Mouse (Mus musculus): Measurements from ENCODE around the gene Dstyk.
A peak's percentile ranks its signal among the peaks of the same experiment; 100 is the strongest.

Dstyk gene

DNA sequence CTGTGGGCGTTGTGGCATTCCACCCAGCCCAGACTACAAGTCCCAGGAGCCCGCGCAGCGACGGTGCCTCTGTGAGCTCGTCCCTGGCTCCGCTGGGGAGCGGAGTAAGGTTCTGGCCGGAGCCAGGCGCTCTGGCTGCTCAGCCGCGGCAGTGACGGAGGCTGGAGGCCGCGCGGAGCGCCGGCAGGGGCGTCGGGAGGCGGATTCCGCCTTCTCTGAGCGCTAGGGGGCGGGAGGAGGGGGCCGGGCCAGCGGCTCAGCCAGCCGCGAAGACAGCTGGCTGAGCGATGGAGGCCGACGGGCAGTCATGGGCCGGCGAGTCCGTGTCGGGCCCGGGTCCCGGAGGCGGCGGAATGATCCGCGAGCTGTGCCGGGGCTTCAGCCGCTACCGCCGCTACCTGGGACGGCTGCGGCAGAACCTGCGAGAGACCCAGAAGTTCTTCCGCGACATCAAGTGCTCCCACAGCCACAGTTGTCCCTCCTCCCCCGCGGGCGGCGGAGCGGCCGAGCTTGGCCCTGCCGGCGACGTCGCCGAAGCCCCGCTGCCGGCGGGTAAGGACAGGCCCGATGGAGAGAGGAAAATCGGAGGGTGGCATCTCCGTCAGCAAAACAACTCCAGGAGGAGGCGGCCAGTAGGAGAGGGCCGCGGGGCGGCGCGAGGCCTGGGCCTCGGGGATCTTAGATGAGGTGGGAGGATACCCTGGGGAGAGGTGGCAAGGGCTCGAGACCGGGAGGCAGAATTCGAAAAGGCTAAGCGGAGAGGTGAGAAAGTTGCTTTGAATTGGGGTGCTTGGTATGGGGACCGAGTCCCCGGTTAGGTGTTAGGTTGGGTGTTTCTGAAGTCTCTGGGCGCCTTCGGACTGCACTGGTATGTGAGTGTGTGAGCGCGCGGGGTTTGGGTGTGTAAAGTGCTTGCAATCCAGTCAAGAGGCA is at the start of gene Dstyk:
TSS of gene Dstyk (plus strand) at position 237 of the 933 bp plus-strand sequence.
- peak; percentile 89 to 94 for DNase-seq (ENCODE audit: low spot score in 2 of 2)

DNA sequence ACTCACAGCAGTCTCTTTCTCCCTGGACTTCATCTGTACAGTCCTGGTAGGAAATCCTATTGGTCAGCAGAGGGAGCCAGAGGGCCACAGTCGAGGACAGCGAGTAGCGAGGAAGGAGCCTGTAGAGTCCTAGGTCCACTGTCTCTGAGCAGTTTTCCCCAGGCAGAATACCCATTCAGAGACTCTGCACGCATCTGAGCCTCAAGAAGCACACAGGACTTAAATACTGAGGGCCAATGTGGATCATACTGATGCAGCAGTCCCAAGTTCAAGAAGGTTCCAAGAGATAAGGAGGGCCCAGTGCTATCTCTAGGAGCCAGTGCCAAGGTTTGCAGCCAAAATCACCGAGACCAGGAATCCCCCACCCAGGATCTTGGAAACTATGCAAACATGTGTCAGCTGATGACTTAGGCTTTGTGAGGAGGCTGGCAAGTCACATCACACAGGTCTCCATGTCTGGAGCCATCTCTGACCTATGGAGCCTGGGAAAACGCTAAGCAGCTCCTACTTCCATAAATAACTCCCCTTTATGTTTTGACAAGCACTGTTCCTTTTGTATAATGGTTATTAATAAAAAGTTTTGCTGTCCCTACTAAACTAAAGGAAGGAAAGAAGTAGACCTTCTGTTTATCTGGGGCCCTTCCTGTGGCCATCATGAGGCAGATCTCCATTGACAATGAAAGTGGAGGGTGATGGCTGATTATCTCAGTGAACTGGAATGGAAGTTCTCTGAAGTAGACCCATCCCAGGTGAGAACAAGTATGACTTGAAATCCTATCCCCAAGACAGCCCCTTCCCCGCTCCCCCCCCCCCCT is 49.5 kb upstream of the Dstyk start:
- DNase-seq (ENCODE audit: low spot score in 2 of 2) = peak; percentile 85 to 93

DNA sequence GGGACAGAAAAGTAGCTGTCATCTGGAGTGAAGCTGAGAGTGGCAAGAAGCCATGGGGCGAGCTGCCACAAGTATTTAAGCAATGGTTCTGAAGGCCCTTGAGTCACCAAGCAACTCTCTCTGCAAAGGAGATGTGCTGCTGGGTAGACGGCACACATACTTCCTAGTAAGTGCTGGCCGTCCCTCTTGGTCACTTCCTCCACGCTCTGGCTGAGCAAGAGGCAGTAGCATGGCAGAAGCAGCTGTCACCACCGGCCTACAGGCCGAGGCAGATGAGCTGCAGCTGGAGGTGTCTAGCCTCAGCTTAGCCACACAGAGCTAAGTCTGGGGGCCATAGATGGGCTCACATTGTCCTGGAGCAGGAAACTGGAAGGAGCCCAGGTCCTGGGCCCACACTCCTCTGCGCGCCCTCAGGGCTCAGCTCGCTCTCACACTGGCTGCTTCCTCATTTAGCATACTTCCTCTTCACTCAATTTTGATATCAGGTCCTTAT is 46.6 kb upstream of the Dstyk start:
- DNase-seq (ENCODE audit: low spot score in 2 of 2) = peak in 1 of 2 experiments; percentile 65

DNA sequence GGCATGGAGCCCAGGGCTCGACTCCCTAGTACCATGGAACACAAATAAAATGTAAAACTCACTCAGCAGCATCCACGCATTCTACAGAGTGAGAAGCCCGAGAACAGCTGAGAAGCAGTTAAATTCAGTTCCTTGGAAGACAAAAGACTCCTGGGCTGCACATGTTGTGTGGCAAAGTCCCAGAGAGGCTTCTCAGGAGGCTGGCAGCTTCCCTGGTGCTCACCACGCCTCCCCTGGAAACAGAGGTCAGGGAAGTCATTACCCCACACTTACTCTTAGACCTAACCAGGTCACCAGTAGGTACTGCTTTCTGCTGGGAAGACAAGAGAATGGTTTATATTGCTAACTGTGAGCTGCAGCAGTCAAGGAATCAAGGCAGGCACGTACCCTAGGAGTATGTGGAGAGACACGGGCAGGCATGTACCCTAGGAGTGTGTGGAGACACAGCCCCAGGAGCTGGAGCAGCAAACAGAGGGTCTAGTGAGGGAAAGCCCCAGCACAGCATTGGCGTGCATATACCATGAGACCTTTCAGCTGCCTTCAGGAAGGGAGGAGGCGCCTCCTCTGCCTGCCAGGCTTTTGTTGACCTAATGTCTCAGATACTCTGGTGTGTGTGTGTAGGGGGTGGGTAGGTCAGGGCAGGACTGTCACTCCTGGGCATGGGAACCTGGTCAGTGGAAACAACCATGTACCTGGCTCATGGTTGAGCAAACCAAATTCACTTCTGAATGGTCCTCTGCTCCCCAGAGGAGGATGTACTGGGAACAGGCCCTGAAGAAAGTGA is 45.9 kb upstream of the Dstyk start:
- no peak for DNase-seq (ENCODE audit: low spot score in 2 of 2)

DNA sequence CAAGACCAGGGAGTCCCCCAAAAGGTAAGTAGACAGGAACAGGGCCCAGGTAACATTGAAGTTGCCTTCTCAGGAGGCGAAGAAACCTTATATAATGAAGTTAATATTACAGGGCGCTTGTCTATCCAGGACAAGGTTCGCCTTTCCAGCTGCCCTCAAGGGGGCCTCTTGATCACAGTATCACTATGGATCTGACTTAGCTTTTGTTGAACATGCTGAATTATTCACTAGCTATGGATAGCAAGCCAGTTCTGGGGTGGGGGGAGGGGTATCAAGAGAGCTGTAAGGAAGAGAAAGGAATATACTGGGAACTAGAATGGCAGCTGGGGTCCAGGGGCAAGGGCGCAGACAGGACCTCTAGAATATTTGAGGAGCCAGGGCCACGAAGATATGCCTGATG is 45.0 kb upstream of the Dstyk start:
- DNase-seq (ENCODE audit: low spot score in 2 of 2) = no peak

DNA sequence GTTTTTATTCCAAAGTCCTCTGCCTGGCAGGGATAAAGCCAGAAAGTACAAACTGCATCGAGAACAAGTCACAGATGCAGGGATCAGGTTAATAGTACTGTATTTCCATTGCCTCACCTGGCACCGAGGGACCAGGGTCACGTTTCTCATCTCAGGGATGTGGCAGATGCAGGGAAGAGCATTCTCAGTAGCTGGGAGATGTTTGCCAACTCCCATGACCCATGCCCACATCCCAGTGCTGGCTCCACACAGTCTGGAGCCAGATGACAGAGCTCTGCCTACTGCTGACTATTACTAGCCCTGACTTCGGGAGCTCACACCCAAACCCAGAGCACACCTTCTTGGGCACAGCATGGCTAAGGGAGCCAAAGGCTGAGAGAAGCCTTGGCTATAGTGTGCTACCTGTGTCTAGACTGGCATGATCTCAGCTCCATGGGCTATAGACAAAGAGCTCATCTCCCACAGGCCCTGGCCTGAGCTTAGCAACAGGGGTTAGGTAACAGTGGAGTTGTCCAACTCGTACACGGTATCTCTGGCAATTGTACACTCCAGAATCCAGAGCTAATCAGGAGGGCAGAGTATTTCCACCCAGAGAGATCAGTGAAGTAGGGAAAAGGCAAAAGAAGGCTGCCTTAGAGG is 44.3 kb upstream of the Dstyk start:
- DNase-seq (ENCODE audit: low spot score in 2 of 2) = no peak

DNA sequence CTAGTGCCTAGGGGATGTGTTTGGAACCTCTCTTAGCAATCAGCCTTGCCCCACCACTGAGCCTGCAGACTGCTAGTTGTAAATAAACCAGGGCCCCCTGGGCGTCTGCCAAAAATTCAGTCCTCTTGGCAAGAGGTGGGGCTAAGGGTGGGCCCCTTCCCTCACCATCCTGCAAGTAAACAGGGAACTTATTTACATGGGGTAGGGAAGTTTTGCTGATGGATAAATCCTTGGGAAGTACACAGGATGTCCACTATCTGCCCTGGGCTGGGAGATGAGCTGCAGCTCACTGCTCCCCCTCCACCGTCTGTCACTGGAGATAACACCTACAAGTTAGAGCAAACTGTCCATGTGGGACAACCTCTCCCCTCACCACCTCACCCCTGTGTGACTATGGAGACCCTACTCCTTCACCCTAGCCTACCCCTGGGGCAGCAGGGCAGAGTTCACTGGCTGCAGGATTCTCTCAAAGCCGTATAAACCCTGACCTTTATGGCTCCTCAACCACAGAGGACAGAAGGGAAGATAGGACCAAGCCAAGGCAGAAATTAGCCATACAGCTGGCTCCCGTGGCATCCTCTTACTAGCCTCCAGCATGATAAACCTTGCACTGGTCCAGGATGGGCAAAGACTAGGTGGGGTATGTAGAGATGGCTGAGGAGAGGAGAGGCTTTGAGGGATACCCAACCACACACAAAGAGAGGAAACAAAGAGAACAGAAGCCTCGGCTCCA is 43.0 kb upstream of the Dstyk start:
- peak; percentile 80 to 87 for DNase-seq (ENCODE audit: low spot score in 2 of 2)

DNA sequence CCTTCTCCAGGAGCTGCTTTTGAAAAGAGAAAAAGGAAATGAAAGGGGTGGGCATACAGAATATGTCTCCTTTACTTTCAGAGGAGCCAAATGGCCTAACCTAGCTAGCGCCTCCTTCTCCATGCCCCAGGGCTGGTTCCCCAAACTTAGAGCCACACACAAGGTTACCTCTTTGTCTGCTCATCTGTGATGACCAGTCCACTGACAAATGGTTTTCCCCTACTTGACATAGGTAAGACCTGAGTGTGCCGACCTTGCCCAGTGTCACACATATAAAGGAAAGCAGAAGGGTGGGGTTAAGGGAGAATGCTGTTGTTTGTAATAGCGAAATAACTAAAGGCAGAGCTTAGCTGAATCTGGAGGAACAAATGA is 42.5 kb upstream of the Dstyk start:
- no peak for DNase-seq (ENCODE audit: low spot score in 2 of 2)

DNA sequence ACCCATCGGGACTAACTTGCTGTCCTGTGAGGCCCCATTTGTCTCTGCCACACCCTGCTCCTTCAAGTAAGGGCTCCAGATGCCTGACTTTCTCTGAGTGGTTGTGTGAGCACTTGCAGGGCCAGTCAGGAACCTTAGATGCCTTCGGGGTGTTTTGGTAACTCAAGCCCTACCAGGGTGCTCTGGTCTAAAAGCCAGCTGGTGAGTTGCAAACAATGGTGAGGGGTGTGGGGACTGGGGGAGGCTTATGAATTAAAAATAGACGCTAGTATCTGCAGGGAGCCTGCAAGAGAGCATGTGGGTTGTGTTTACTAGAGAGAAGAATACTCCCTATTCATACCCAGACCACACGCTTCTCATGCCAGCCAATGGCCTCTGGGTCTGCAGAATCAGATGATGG is 42.1 kb upstream of the Dstyk start:
- DNase-seq (ENCODE audit: low spot score in 2 of 2) = peak; percentile 32 to 68

DNA sequence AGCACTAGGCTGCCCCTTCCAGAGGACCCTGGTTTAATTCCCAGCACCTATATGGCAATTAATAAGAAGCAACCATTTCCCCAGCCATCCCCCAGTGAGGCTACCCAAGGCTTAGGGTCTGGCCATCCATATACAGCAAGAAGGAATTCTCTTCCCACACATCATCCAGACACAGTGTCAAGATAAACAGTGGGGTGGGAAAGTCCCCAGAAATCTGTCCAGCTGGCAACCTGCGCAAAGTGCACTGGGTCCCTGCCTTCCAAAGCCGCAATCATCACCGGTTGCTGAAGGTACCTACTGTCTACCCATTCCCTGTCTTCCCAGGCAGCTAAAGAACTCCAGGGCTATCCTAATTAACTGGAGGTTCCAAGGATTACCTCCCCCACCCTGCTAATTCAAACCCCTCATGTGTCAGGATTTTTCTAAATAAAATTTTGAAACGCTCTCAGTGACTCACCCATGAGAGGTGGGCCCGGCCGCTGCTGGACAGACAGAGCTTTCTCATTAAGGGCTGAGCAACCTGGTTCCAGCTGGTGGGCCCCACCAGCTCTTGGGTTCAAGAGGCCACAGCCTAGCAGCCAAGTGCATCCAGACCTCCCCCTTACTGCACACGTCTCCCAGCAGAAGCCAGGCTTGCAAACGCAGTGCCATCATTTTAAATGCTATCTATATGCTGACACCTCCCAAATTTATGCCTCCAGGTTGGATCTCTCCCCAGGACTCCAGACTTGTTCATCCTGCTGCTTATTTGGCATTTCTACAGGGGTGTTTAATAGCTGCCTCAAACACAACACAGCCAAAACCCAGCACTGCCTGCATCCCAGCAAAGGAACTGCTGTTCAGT is 40.9 kb upstream of the Dstyk start:
- no peak for DNase-seq (ENCODE audit: low spot score in 2 of 2)

DNA sequence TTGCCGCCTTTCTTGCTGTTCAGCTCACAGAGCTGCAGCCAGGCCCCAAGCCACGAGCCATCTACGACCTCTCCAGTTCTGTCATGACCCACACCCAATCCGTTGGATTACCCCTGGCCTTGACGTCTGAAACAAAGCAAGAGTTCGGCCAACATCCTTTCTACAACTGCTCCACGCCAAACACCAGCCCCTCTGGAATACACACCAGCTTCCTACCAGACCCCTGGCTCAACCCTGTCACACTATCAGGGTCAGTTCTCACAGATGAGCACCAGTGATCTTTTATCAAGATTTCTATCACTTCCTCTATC is 40.3 kb upstream of the Dstyk start:
- no peak for DNase-seq (ENCODE audit: low spot score in 2 of 2)

DNA sequence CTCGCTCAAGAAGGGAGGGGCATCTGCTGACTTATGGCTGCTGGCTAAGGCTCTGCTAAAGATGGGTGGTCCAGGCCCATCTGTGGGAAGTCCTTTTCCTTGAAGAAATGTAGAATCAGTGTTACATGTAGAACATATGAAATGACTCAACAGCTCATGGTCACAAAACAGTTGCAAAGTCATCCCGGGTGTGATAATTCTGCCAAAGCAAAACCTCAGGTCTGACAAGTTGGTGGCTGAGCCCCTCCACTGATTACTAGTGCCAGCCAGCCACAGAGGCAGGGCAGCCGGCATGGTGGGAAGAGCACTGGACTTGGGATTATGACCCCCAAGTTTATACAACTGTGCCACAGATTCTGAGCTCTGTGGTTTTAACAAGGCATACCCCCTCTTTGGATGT is 39.5 kb upstream of the Dstyk start:
- DNase-seq (ENCODE audit: low spot score in 2 of 2) = no peak

DNA sequence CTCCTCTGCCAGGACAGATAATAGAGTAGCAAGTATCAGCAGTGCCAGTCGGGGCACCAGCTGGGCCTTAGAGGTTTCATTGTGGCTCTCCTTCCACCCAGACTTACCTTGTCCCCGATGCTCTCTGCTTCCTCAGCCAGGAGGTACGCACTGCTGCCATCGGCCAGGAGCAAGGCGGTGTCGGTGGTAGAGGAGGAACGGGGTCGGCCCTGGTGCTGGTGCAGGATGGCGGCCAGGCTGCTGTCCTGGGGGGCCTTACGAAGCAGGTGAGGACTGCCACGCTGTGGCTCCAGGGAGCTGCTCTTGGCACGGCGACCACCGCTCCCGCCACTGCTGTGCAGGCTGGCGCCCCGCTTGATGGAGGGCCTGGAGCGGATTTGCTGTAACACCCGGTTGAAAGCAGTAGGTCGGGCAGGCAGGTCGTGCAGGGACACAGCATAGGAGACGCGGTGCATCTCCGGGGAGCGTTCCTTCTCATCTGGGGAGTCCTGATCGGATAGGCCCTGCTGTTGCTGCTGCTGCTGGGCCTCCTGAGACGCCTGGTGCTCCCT is 36.7 kb upstream of the Dstyk start:
- peak in 1 of 2 experiments; percentile 19 for DNase-seq (ENCODE audit: low spot score in 2 of 2)

DNA sequence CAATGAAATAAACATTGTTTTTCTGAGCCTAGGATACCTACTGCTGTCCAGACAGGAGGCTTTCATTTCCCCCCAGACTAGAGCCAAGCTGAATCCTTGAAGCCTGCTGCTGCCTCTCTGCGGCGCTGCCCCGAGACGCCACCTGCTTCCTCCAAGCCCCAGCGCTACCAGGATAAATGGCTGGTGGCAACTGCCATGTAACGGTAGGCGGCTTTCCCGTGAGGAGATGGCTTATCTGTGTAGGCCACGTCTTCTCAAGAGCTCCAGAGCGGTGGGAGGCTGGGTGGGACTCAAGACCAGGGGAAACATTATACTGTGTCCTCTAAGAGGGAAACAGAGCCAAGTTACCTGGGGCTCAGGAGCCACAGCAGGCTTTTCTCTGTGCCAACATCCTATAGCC is 35.4 kb upstream of the Dstyk start:
- peak; percentile 65 to 75 for DNase-seq (ENCODE audit: low spot score in 2 of 2)

DNA sequence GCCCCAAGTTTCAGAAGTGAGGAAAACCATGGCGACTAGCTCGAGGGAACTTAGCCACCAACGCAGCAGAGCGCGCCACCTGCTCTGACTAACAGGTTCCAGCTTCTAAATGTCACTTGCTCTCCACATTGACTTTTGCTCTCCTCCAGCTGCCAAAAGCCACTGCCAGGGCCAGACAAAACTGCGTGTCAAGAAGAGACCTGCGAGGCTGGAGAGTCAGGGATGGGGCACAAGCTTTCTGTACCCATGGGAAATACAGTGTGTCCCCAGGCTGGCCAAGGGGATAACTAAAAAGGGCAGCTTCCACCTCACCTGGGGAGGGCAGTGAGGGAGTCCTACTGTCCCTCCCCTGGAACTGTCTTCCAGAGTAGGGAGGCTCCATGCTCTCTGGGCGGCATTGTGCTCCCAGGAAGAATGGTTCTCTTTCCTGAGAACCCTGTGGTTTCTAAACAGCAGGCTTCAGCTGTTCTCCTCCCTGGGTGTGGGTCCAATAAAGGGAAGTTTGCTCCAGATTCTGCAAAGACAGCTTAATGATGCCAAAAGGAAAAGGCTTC is 33.3 kb upstream of the Dstyk start:
- DNase-seq (ENCODE audit: low spot score in 2 of 2) = peak; percentile 12 to 58

DNA sequence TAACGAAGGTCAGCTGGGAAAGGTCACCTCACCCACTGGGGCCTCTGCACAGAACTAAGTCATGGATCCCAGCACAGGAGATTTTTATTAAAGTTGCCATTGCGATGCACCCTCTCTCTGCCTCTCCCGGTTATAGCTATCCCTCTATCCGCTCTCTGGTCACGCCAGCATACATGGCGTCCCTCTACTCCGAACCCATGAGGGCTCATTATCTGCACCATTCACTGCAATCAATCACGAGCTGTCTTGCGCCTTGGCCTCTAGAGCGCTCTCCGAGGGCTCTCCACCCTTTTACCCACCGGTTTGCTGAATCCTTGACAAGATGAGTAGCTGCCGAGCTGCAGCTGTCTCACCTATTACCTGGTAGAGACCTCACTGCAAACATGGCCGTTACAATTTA is 32.1 kb upstream of the Dstyk start:
- DNase-seq (ENCODE audit: low spot score in 2 of 2) = peak; percentile 12 to 60

DNA sequence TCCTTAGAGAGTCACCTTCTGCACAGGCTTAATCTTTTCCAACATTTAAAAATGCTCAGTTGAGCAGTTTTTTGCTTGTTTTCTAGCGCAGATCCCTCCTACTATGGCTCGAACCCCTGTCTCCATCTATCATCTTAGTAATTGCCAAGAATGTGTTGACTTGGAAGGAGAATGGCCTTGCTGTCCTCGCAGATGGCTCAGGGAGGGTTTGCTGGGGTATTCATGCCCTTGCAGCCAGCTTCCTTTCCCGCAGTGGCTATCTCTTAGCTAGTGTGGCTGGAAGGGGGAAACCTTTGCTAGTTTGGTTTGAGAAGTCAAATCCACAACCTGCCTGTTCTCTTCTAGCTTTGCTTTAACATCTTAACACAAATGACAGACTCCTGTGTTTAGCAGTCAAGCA is 31.6 kb upstream of the Dstyk start:
- no peak for DNase-seq (ENCODE audit: low spot score in 2 of 2)

DNA sequence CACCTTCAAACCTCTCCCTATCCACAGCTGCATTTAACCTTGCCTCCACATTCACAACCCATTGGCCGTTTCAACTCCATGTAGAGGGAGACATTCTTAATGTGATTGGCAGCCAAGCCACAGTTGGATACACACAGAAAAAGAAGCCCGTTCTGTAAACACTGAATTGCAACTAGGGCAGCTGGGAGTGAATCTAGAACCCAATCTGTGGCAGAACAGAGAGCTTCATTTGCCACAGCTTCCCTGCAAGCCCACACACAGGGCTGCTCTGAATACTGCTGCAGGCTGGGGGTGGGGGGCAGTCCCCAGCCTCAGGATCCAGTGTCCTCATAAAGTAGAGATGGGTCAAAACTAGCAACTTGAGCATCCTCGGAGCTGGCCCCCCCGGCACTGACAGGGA is 31.1 kb upstream of the Dstyk start:
- DNase-seq (ENCODE audit: low spot score in 2 of 2) = peak in 1 of 2 experiments; percentile 55

DNA sequence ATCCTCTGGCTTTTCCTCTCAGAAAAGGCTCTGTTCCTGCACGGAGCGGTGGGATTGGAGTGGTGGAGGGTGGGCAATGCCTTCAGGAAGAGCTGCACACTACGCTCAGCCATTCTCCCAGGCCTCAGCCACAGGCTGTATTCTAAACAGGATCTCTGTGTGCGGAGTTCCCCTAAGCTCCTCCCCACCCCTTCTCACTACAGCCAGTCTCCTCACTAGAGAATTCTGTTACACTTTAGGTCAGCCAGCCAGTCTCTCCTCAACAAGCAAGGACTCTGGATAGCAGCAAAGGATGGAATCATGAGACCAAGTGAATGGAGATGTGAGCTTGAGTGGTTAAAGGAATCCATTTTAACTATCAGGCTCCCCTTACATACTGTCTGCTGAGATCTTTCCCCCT is 29.4 kb upstream of the Dstyk start:
- peak; percentile 33 to 69 for DNase-seq (ENCODE audit: low spot score in 2 of 2)
